In genomic region chr15:82898740-82899675, GRCm38 (mm10) we compare ENCODE assay signal across 8 mouse cellular contexts.
DNase-seq lines count a peak whose midpoint lies in the region.

No protein-coding gene starts in this region.

- DNase-seq in urinary bladder, adult 2 months (ENCODE audit: low spot score), result peak; percentile 75
- no peak for DNase-seq in urinary bladder, postnatal 10 days (ENCODE audit: low spot score)
- DNase-seq in cerebellum, postnatal 36 days, result peak; percentile 40 to 48
- DNase-seq in heart, adult 9 months (ENCODE audit: low spot score in 2 of 2), result peak; percentile 27 to 30
- DNase-seq in kidney, adult 8-10 months, result peak; percentile 14 to 28
- DNase-seq in lung, postnatal 10 days, result peak; percentile 59
- peak; percentile 57 for DNase-seq in retina, embryonic 14.5 days (ENCODE audit: low spot score)
- DNase-seq in layer of hippocampus, postnatal 10 days (ENCODE audit: low spot score in 2 of 2), result no peak

Comparison
In these comparisons a context has a peak if more than half of its experiments do, and no peak if none do; other contexts are left out.
1. DNase-seq: peak in urinary bladder, adult 2 months (single experiment), cerebellum, postnatal 36 days (2 of 2), heart, adult 9 months (2 of 2), kidney, adult 8-10 months (2 of 2), lung, postnatal 10 days (single experiment) and retina, embryonic 14.5 days (single experiment); none in urinary bladder, postnatal 10 days (single experiment) and layer of hippocampus, postnatal 10 days (0 of 2).